Mouse (Mus musculus): ENCODE data around the gene Itpripl2.

The Itpripl2 gene

GRCm38 (mm10) chr7:118443895-118444485, 47.8 kb downstream of the Itpripl2 start:
- no peak for DNase-seq (ENCODE audit: low spot score in 2 of 2)

DNA sequence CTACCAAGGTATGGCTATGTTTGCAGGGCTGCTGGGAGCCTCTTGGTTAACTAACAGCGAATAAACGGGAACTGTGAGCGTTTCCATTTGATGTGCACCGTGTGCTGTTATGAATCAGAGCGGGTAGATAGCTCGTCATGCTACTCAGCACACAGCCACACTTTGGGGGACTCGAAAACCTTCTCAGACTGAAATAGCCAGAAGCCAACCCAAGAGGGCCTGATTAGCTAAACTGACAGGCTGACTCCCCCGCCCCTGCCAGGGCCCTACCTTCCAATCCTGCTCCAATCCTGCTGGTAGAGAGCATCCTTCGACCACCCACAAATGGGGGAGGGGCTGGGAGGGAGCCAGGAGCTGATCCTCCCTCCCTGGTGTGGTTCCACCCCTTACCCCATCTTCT, 48.4 kb downstream of the Itpripl2 start:
- peak in 1 of 2 experiments; percentile 46 for DNase-seq (ENCODE audit: low spot score in 2 of 2)

DNA sequence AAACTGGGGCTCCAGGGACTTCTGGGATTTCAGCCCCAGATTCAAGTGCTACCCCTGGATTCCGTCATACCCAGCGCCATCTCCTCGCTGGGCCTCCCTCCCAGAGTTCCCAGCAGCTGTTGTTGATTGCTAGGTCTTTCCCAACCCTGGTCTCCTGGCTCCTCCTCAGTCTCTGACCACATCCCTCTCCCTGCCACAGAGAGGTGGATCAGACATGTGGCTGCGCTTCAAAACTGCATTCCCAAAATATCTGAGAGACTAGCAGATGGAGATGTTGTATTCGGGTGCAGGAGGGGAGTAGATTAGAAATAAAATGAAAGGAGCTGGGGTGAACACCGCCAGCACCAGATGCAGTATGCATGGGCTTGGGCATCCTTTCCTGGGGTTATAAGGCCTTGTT, 50.2 kb downstream of the Itpripl2 start:
- DNase-seq (ENCODE audit: low spot score in 2 of 2) = no peak

GRCm38 (mm10) chr7:118437101-118437802, 54.5 kb downstream of the Itpripl2 start:
- DNase-seq (ENCODE audit: low spot score in 2 of 2) = no peak
